Mouse (Mus musculus) embryonic fibroblast, embryonic 13.5 days (primary cell): ENCODE measurements around the gene Slc26a3.

Experiments used
- CTCF ChIP-seq: IDR thresholded peaks from 2 replicates; pipeline ENCODE4 v1.5.1; 2011; ENCODE audit warnings: mild to moderate bottlenecking, control low read depth, low read length, moderate library complexity, borderline replicate concordance; ENCODE audit not compliant: insufficient read depth
- POLR2A ChIP-seq: IDR thresholded peaks from 2 replicates; pipeline ENCODE4 v1.6.1; 2011; ENCODE audit warnings: low read depth, mild to moderate bottlenecking, control low read depth, low read length, moderate library complexity

DNA sequence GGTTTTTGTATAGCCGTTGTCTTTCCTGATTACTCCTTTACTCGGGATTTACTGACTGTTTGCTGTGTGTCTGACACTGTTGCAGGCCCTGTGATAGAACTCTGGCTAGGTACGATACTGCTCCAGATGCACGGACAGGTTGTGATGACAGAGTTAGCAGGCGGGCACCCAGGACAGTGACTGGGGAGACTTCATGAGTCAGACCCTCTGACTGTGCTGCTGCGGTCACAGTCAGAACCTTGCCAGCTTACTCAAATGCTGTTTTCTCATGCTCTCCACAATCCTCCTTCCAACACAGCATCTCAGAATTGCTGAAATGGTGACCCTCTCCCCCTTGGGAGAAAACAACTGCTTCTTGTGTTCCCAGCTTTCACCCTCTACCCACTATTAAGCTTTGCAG, 117.8 kb downstream of the Slc26a3 start:
- no peak for TF ChIP-seq CTCF
- TF ChIP-seq POLR2A, result no peak
